Mouse (Mus musculus): ENCODE measurements at regions not wholly inside any gene's neighbourhood (a gene's known extent, or its start where the extent isn't known, plus 50 kb on each side); places are given as distances from the start of the nearest gene placed in this dataset.

DNA sequence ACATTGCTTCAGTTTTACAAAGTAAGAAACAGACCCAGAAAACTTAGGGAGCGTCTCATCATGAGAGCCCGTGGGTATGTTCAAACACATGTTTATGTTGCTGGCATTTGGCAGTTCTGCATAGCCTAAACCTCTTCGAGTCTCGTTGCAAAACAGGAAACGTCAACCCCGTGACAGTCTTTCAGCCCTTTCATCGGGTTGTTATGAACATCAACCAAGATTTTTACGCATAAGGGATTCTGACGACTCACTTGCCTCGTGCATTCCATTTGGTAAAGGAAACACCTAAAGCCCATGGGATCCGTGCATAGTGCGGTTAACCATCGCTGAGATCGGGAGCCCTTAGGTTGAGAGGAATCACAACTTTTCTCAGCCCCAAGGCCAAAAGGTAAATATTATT lies 115.7 kb downstream of the Gpam start:
- TF ChIP-seq POLR2A (IDR thresholded peaks at IDR 0.05; ENCODE audit: extremely low read depth, insufficient read depth, low read length) (no peak), CTCF (IDR thresholded peaks at IDR 0.05; ENCODE audit: extremely low read depth, insufficient read depth, low read length) (no peak)
- no peak overlapping the region for H3K4me3 ChIP-seq (ENCODE audit: insufficient read depth, low read length)
- H3K4me1 ChIP-seq (ENCODE audit: control insufficient read depth, insufficient read depth, low read length): no peaks in the 10 kb centered on the region
- H3K27ac ChIP-seq (ENCODE audit: insufficient read depth, low read length): no peak overlapping the region

DNA sequence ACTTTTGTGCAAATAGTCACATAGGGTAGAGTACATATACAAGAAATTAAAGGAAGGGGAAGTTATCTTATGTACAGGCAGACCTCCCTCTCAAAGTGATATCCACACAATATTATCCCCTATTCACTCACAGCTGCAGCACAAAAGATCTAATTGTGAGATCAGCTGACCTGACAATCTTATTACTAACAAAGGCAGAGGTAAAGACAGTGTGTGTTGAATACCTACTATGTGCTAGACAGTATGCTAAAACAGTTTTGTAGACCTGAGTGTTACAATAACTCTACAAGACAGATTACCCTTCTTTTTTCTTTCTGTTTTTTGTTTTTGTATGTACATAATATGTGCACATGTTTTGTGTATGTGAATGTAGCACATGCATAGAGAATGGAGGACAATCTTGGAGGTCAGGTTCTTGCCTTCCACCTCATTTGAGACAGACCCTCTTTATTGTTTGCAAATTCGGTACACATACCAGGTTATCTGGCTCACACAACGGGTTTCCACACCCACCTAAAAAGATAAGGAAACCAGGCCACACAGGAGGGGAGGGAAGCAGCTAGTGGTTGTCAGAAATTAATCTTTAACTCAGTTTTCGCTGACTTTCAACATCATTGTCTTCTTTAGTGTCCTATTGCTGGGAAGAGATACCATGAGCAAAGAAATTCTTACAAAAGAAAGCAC lies 118.4 kb downstream of the Gpam start:
- H3K27ac ChIP-seq (ENCODE audit: insufficient read depth, low read length): no peak overlapping the region
- TF ChIP-seq CTCF (IDR thresholded peaks at IDR 0.05; ENCODE audit: extremely low read depth, insufficient read depth, low read length) (no peak), POLR2A (IDR thresholded peaks at IDR 0.05; ENCODE audit: extremely low read depth, insufficient read depth, low read length) (no peak)
- no peak overlapping the region for H3K4me3 ChIP-seq (ENCODE audit: insufficient read depth, low read length)
- no peaks in the 10 kb centered on the region for H3K4me1 ChIP-seq (ENCODE audit: control insufficient read depth, insufficient read depth, low read length)

- Histone ChIP-seq H3K4me3 (ENCODE audit: insufficient read depth, low read length) (no peak overlapping the region), H3K27ac (ENCODE audit: insufficient read depth, low read length) (no peak overlapping the region), H3K4me1 (ENCODE audit: control insufficient read depth, insufficient read depth, low read length) (no peaks in the 10 kb centered on the region)
- TF ChIP-seq CTCF (IDR thresholded peaks at IDR 0.05; ENCODE audit: extremely low read depth, insufficient read depth, low read length) (no peak), POLR2A (IDR thresholded peaks at IDR 0.05; ENCODE audit: extremely low read depth, insufficient read depth, low read length) (no peak)
Observed at GRCm38 (mm10) chr19:54989982-54990381, 137.1 kb downstream of the Gpam start.

GRCm38 (mm10) chr19:54984541-54984940 lies 142.5 kb downstream of the Gpam start:
- Histone ChIP-seq H3K27ac (ENCODE audit: insufficient read depth, low read length) (no peak overlapping the region), H3K4me1 (ENCODE audit: control insufficient read depth, insufficient read depth, low read length) (no peaks in the 10 kb centered on the region), H3K4me3 (ENCODE audit: insufficient read depth, low read length) (no peak overlapping the region)
- no peak for TF ChIP-seq POLR2A (IDR thresholded peaks at IDR 0.05; ENCODE audit: extremely low read depth, insufficient read depth, low read length)
- no peak for TF ChIP-seq CTCF (IDR thresholded peaks at IDR 0.05; ENCODE audit: extremely low read depth, insufficient read depth, low read length)

DNA sequence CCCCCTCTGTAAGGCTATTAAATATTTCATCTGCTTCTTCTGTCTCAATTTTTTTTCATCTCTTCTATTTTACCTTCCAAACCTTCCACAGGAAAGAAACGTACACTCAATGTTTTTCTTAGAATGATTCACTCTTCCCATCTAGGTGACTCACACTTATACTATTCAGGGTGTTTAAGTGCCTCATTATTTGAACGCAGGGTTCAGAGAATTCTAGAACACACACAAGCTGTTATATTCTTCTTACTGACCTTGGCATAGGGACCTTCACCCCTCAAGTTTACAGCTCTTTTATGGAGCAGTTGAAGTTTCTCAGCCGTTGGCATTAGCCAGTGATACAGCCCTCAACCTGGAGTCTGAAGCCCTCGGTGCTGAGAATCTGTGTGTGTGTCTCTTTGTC lies 144.2 kb downstream of the Gpam start:
- H3K4me3 ChIP-seq (ENCODE audit: insufficient read depth, low read length): no peak overlapping the region
- no peaks in the 10 kb centered on the region for H3K4me1 ChIP-seq (ENCODE audit: control insufficient read depth, insufficient read depth, low read length)
- H3K27ac ChIP-seq (ENCODE audit: insufficient read depth, low read length): no peak overlapping the region
- no peak for TF ChIP-seq CTCF (IDR thresholded peaks at IDR 0.05; ENCODE audit: extremely low read depth, insufficient read depth, low read length)
- TF ChIP-seq POLR2A (IDR thresholded peaks at IDR 0.05; ENCODE audit: extremely low read depth, insufficient read depth, low read length): no peak

DNA sequence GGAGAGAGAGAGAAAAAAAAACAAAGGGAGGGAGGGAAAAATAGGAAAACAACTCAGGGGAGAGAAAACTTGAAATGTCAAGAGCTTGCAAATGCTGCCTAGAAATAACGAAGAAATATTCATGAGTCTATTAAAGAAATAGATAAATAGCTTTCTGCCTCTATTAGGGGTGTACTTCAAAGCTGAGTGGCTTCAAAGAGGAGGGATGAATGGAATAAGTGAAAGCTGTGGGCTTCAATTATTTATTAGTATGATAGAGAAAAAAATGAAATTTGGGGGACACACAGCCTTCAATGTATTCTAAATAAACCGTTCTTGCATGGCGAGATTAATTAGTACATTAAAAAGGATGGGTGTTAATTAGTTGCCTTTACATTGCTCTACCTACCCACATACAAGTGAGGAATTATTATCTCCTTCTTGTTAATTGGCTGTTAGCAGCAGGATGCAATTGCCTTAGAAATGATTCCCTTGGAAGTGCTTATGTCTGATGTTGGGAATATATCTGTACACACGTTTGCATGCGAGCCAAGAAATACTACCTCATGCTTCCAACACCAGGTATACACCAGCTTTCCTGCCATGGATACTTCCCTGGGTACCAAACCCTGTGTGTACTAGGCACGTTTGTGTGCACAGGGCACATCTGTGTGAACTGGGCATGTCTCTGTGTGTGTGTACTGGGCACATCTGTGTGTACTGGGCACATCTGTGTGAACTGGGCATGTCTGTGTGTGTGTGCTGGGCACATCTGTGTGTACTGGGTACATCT lies 155.4 kb downstream of the Gpam start:
- Histone ChIP-seq H3K27ac (ENCODE audit: insufficient read depth, low read length) (no peak overlapping the region), H3K4me3 (ENCODE audit: insufficient read depth, low read length) (no peak overlapping the region), H3K4me1 (ENCODE audit: control insufficient read depth, insufficient read depth, low read length) (no peaks in the 10 kb centered on the region)
- TF ChIP-seq POLR2A (IDR thresholded peaks at IDR 0.05; ENCODE audit: extremely low read depth, insufficient read depth, low read length) (no peak), CTCF (IDR thresholded peaks at IDR 0.05; ENCODE audit: extremely low read depth, insufficient read depth, low read length) (no peak)

DNA sequence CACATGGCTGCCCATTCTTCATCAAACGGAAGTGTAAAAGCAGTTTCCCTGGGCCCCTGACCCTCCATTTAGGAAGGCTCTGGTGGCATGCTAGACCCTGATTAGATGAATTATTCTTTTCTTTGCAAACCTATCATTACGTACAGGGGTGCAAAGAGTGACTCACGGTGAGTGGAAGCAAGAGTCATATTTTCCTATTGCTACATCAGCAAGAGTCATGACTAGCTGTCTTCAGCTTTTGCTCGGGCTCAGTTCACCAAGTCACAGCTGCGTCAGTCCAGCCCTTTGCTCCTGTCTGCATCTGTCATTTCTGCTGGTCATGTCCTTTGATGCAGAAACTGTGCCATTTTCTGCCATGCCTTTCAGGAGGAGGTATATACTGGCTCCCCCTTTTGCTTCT lies 168.7 kb downstream of the Gpam start:
- Histone ChIP-seq H3K4me1 (ENCODE audit: control insufficient read depth, insufficient read depth, low read length) (no peaks in the 10 kb centered on the region), H3K27ac (ENCODE audit: insufficient read depth, low read length) (no peak overlapping the region), H3K4me3 (ENCODE audit: insufficient read depth, low read length) (no peak overlapping the region)
- TF ChIP-seq CTCF (IDR thresholded peaks at IDR 0.05; ENCODE audit: extremely low read depth, insufficient read depth, low read length) (no peak), POLR2A (IDR thresholded peaks at IDR 0.05; ENCODE audit: extremely low read depth, insufficient read depth, low read length) (no peak)

DNA sequence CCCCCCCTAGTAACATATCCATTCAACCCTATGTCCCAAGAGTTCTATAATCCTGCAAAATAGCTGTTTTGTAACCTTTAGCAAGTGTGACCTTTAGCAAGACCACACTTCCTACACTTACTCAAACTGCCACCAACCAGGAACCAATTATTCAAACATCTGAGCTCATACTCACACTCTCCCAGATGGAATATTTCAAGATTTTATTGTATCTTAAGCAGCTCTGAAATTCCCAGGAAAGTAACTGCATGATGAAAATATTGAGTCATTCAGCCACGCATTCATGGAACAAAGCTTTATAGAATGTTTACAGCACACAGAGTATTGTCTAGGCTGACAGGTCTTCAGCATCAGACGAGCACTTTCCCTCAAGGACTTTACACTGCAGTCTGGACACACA lies 171.9 kb downstream of the Gpam start:
- Histone ChIP-seq H3K4me1 (ENCODE audit: control insufficient read depth, insufficient read depth, low read length) (no peaks in the 10 kb centered on the region), H3K27ac (ENCODE audit: insufficient read depth, low read length) (no peak overlapping the region), H3K4me3 (ENCODE audit: insufficient read depth, low read length) (no peak overlapping the region)
- TF ChIP-seq POLR2A (IDR thresholded peaks at IDR 0.05; ENCODE audit: extremely low read depth, insufficient read depth, low read length): no peak
- no peak for TF ChIP-seq CTCF (IDR thresholded peaks at IDR 0.05; ENCODE audit: extremely low read depth, insufficient read depth, low read length)

DNA sequence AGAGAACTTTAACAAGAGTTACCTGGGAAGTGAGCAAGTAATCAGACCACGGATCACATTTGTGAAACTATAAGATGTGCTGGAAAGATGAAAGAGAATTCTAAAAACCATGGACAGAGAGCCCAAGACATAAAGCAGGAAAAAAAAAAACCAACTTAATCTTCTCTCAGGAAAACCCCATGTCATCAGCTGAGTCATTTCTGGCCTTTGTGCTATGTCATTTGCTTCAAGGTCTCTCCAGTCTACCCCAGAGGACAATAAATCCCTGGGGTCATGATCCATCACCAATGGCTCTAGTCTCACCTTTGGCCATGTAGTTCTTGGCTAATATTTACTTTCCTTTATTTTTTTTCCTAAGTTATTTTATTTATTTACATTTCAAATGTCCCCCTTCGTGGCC lies 174.5 kb downstream of the Gpam start:
- H3K4me1 ChIP-seq (ENCODE audit: control insufficient read depth, insufficient read depth, low read length): peaks cover 2% of the 10 kb centered on the region; the same call in 1 of the 2 replicates
- TF ChIP-seq POLR2A (IDR thresholded peaks at IDR 0.05; ENCODE audit: extremely low read depth, insufficient read depth, low read length) (no peak), CTCF (IDR thresholded peaks at IDR 0.05; ENCODE audit: extremely low read depth, insufficient read depth, low read length) (no peak)
- H3K27ac ChIP-seq (ENCODE audit: insufficient read depth, low read length): no peak overlapping the region
- no peak overlapping the region for H3K4me3 ChIP-seq (ENCODE audit: insufficient read depth, low read length)
